Mouse (Mus musculus): ENCODE measurements around the gene Fggy.

- TF ChIP-seq CTCF (IDR thresholded peaks at IDR 0.05; ENCODE audit: low read depth) = no peak
- no peak for TF ChIP-seq EP300 (IDR thresholded peaks at IDR 0.05; ENCODE audit: low read depth)
These were observed 83.5 kb downstream of the Fggy start for GRCm38 (mm10) chr4:95640831-95641230.
